Mouse (Mus musculus) embryonic facial prominence, embryonic 12.5 days (tissue): ENCODE measurements around the gene Tsga10. TPM values are rescaled to one million over a fixed set of nuclear protein-coding genes. Genes with fewer than 3 reads are reported as not detected.
A peak's percentile ranks its signal among the peaks of the same experiment; 100 is the strongest.

Experiments
- ATAC-seq: fragments of 200-750 bp; cut with Nextera tagmentation; 2 replicates; pipeline ENCODE4 v1.8.0; 2017; ENCODE audit not compliant: insufficient number of reproducible peaks, insufficient read depth, low FRiP score, low TSS enrichment
- H3K27ac ChIP-seq: fragments of 300-500 bp; sonication (generic); 2 replicates; pipeline ENCODE4 v1.5.1; 2016; ENCODE audit warnings: mild to moderate bottlenecking
- H3K27me3 ChIP-seq: fragments of 300-500 bp; sonication (generic); 2 replicates; pipeline ENCODE4 v1.6.1; 2016; ENCODE audit warnings: mild to moderate bottlenecking, moderate library complexity
- H3K36me3 ChIP-seq: fragments of 300-500 bp; sonication (generic); 2 replicates; pipeline ENCODE4 v1.6.1; 2016; ENCODE audit warnings: mild to moderate bottlenecking
- H3K4me1 ChIP-seq: fragments of 300-500 bp; sonication (generic); 2 replicates; pipeline ENCODE4 v1.6.1; 2016
- H3K4me2 ChIP-seq: fragments of 300-500 bp; sonication (generic); replicated peaks from 2 replicates; pipeline ENCODE4 v1.6.1; 2016; ENCODE audit warnings: mild to moderate bottlenecking, moderate library complexity
- H3K4me3 ChIP-seq: fragments of 300-500 bp; sonication (generic); 2 replicates; pipeline ENCODE4 v1.5.1; 2016; ENCODE audit warnings: mild to moderate bottlenecking
- H3K9ac ChIP-seq: fragments of 300-500 bp; sonication (generic); 2 replicates; pipeline ENCODE4 v1.6.1; 2016; ENCODE audit warnings: mild to moderate bottlenecking, moderate library complexity
- H3K9me3 ChIP-seq: fragments of 300-500 bp; sonication (generic); 2 replicates; pipeline ENCODE4 v1.6.1; 2016; ENCODE audit warnings: mild to moderate bottlenecking, moderate library complexity
- WGBS: fragments of 180-500 bp; shearing (Covaris S2); methylation state at CpG from one replicate; pipeline ENCODE4 v1.1.7; 2016; 5-methylcytosine and 5-hydroxymethylcytosine counted together
- polyA plus RNA-seq: library from polyadenylated mRNA; unstranded; fragments of >200 nt; fragmentation: Nextera tagmentation; extraction: Ambion mirVana; gene quantifications from 2 replicates; pipeline ENCODE4 v1.2.1, GENCODE M21; 2016

Tsga10 gene
- polyA plus RNA-seq: 7.4 and 7.6 TPM in 2 replicates

DNA sequence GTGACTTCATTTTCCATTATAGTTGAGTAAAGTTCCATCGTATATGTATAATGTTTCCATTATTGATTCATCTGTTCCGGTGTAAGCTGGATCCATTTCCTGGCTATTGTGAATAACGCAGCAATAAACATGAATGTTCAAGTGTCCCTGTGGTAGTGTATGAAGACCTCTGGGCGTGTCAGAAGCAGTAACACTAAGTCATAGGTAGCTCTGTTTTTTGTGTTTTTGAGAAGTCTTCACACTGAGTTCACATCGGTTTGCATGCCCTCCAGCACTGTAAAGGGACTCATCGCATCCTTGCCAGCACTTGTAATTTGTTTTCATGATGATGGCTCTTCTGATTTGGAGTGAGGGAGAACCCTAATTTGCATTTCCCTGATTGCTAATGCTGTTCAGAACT is at the start of gene Tsga10:
Tsga10 (minus strand) TSS at position 144 of the 400 bp plus-strand sequence.
- peak within 1 kb of the TSS; percentile 64 for H3K4me3 ChIP-seq
- no peak for ATAC-seq
- H3K9ac ChIP-seq: peak within 1 kb of the TSS; percentile 69
- peak within 1 kb of the TSS; percentile 80 for H3K27ac ChIP-seq
- H3K4me2 ChIP-seq: peak within 1 kb of the TSS; percentile 69
- no peaks in the 10 kb centered on the region for H3K27me3 ChIP-seq
- no peaks in the 10 kb centered on the region for H3K9me3 ChIP-seq
- peaks cover 5% of the 10 kb centered on the region; the same call in 1 of the 2 replicates for H3K4me1 ChIP-seq
- no peaks in the 10 kb centered on the region for H3K36me3 ChIP-seq
- 82% methylated on average over 6 of the region's 6 CpGs for WGBS

DNA sequence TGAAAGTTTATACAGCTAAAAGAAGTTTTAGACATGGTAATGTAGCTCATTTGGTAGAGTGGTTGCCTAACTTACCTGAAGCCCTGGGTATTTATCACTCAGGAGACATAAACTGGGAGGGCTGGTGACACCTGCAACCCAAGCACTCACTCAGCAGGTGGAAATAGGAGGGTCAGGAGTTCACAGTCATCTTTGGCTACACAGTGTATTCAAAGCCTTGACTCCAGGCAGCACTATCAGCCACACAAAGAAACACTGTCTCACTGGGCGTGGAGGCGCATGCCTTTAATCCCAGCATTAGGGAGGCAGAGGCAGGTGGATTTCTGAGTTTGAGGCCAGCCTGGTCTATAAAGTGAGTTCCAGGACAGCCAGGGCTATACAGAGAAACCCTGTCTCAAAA is 46.5 kb upstream of the Tsga10 start:
- Histone ChIP-seq H3K4me1 (no peaks in the 10 kb centered on the region), H3K9ac (no peak overlapping the region), H3K27me3 (no peaks in the 10 kb centered on the region), H3K36me3 (no peaks in the 10 kb centered on the region), H3K9me3 (no peaks in the 10 kb centered on the region), H3K27ac (no peak overlapping the region), H3K4me3 (no peak overlapping the region), H3K4me2 (no peak overlapping the region)
- ATAC-seq: no peak
- WGBS: 72% methylated on average over 2 of the region's 2 CpGs

DNA sequence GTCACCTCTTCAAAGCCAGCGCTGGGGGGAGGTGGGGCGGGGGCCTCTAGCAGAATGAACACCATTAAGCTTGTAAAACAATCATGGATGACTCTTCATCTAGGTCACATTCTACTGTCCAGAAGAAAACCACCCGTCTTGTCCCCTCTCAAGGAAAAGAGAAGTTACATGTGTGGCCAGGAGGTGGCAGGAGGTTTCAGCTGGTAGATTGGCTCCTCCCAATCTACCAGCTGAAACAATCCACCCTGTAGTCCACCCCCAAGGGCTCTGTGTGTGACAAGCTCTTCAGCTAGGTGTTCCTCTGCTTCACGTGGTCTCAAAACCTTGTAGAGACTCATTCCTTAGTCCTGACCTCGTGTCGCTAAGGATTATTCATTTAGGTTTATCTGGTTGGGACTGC is 36.9 kb upstream of the Tsga10 start:
- WGBS: 32% methylated on average over 6 of the region's 6 CpGs
- Histone ChIP-seq H3K4me1 (no peaks in the 10 kb centered on the region), H3K36me3 (peaks cover 18% of the 10 kb centered on the region), H3K9ac (no peak overlapping the region), H3K9me3 (no peaks in the 10 kb centered on the region), H3K4me2 (no peak overlapping the region), H3K27me3 (no peaks in the 10 kb centered on the region), H3K27ac (no peak overlapping the region), H3K4me3 (no peak overlapping the region)
- ATAC-seq: no peak

DNA sequence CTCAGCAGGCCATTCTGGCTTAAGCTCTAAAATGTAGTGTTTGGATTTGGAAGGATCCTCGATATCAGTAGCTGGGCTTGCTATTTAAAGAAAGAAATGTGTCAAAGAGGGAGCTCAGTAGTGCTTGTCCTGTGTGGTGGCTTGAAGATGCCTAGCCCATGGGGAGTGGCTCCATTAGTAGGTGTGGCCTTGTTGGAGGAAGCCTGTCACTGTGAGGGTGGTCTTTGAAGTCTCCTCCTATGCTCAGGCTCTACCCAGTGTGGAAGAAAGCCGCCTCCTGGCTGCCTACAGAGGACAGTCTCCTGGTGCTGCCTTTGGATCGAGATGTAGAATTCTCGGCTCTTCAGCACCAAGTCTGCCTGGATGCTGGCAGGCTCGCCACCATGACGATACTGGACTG is 34.1 kb upstream of the Tsga10 start:
- no peaks in the 10 kb centered on the region for H3K27me3 ChIP-seq
- no peak overlapping the region for H3K4me3 ChIP-seq
- no peak for ATAC-seq
- no peaks in the 10 kb centered on the region for H3K9me3 ChIP-seq
- H3K36me3 ChIP-seq: peaks cover 41% of the 10 kb centered on the region
- H3K9ac ChIP-seq: no peak overlapping the region
- H3K27ac ChIP-seq: no peak overlapping the region
- WGBS: 57% methylated on average over 6 of the region's 6 CpGs
- H3K4me1 ChIP-seq: no peaks in the 10 kb centered on the region
- H3K4me2 ChIP-seq: no peak overlapping the region

DNA sequence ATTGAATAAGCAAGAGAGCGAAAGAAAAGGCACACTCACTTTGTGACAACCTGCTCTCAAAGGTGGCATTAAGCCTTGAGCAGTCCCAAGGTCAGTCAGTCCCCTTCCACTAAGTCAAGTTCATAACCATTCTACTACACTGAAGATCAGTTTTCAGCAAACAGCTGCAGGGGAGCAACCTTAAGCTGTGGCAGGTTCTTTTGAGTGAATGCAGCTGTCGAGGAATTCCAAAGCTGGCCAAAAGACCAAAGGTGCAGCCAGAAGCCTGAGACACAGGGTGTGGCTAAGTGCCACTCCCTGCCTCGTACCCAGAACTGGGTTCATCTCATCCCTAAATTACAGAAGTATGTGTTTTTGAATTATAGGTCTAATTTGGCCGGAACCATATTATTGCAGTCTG is 33.6 kb upstream of the Tsga10 start:
- 77% methylated on average over 4 of the region's 4 CpGs for WGBS
- Histone ChIP-seq H3K4me1 (no peaks in the 10 kb centered on the region), H3K4me2 (no peak overlapping the region), H3K9me3 (no peaks in the 10 kb centered on the region), H3K36me3 (peaks cover 44% of the 10 kb centered on the region), H3K9ac (no peak overlapping the region), H3K27ac (no peak overlapping the region), H3K4me3 (no peak overlapping the region), H3K27me3 (no peaks in the 10 kb centered on the region)
- no peak for ATAC-seq

DNA sequence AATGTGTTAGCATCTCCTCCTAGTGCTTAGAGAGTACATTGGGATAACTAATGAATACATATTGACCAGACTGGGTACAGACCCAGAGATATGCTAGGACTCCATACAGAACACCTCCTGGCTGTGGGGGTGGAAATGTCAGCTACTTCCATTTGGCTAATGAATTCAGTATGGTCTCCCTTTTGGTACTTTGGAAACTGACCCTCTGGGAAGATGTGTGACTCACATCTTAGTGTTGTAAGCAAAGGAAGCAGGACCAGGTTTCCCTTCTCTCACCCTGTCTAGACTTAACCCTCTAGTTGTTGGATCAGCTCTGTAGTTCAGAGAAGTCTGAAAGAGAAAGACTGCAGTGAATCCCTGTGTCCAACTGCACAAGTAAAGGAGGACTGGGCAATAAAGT is 28.4 kb upstream of the Tsga10 start:
- Histone ChIP-seq H3K9ac (no peak overlapping the region), H3K4me3 (no peak overlapping the region), H3K27ac (no peak overlapping the region), H3K9me3 (no peaks in the 10 kb centered on the region), H3K27me3 (no peaks in the 10 kb centered on the region), H3K4me1 (peaks cover 9% of the 10 kb centered on the region), H3K4me2 (no peak overlapping the region), H3K36me3 (peaks cover 51% of the 10 kb centered on the region)
- ATAC-seq: no peak

DNA sequence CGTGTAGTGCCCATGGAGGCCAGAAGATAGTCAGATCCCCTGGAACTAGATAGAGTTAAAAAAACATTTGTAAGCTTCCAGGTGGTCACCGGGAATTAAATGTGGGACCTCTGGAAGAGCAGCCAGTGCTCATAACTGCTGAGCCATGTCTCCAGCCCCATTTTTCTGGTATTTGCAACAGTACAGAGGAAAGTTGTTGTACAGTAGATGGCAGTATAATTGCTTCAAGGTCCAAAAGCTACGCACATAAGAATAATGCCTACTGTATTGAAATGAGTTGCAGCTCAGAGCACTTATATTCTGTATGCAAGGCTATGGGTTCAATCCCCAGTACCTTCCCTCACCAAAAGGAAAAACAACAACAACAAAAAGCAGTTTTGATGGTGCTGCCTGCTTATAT is 25.2 kb upstream of the Tsga10 start:
- H3K4me2 ChIP-seq: peak overlapping the region; percentile 72
- peaks cover 26% of the 10 kb centered on the region for H3K36me3 ChIP-seq
- H3K9ac ChIP-seq: peak overlapping the region; percentile 24; the same call in 1 of the 2 replicates
- peaks cover 17% of the 10 kb centered on the region for H3K4me1 ChIP-seq
- no peaks in the 10 kb centered on the region for H3K9me3 ChIP-seq
- peak overlapping the region; percentile 73 for H3K4me3 ChIP-seq
- ATAC-seq: no peak
- no peak overlapping the region for H3K27ac ChIP-seq
- WGBS: 64% methylated on average over 3 of the region's 3 CpGs
- H3K27me3 ChIP-seq: no peaks in the 10 kb centered on the region

DNA sequence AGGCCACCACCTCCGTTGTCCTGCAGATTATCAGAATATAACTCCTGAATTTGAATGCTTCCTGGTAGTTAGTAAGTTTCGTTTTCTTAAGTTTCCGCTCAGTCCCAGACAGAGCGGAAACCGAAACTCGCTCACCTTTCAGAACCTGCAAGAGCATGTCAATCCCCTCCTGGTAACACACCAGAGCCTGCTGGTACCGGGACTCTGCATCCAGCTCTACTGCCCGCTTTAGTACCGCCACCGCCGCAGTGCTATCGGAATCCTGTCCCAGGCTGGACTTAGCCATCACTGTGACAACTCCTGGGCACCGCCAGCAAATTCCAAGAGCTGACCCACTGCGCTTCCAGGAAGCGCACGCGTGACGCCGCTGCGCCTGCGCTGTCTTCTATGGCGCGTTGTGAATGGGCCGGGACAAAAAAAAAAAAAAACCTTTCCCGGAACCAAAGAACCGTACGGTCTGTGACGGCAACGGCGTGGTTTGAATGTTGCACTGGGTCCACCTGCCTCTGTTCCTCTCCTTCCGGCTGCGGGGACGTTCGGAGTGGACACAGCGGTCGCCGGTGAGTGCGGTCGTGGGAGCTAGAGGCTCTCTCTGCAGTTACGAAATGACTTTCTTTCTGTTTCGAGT is 23.9 kb upstream of the Tsga10 start, which contains the start of the genes Mitd1 and Mrpl30:
Mitd1 (minus strand) TSS at position 387 of the 628 bp plus-strand sequence.
Mrpl30 (plus strand) TSS at position 453 of the 628 bp plus-strand sequence.
- H3K4me2 ChIP-seq: peak within 1 kb of the TSS; percentile 72
- H3K4me1 ChIP-seq: peaks cover 17% of the 10 kb centered on the region
- under 1% methylated on average over 41 of the region's 41 CpGs for WGBS
- H3K36me3 ChIP-seq: peaks cover 15% of the 10 kb centered on the region
- H3K27me3 ChIP-seq: no peaks in the 10 kb centered on the region
- H3K27ac ChIP-seq: 0 out of 2 replicates have a peak within 1 kb of the TSS, but pooled peaks have one; percentile 69
- ATAC-seq: peak; percentile 86
- peak within 1 kb of the TSS; percentile 73 for H3K4me3 ChIP-seq
- H3K9ac ChIP-seq: peak within 1 kb of the TSS; percentile 72
- H3K9me3 ChIP-seq: no peaks in the 10 kb centered on the region

DNA sequence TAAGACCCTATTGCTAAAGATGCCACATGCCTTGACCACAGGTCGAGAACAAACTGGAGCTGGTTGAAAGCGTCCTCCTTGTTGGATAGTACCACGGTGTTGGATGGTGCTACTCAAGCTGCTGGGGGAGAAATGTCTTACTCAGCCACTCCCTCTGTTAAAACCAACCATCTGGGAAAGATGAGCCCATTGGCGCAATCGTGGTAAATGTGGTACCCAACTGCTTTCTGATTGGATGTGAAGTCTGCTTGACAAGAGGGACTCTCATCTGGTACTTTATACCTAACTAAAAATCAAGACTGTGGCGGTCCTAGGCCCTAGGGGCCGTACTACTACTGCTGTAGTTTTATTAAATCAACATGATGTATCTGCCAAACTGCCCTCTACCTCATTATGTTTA is 23.0 kb upstream of the Tsga10 start:
- no peaks in the 10 kb centered on the region for H3K9me3 ChIP-seq
- 80% methylated on average over 7 of the region's 7 CpGs for WGBS
- H3K36me3 ChIP-seq: peaks cover 9% of the 10 kb centered on the region
- H3K27me3 ChIP-seq: no peaks in the 10 kb centered on the region
- peak overlapping the region; percentile 73 for H3K4me3 ChIP-seq
- peak overlapping the region; percentile 72 for H3K4me2 ChIP-seq
- H3K9ac ChIP-seq: peak overlapping the region; percentile 72
- ATAC-seq: no peak
- H3K27ac ChIP-seq: no peak overlapping the region
- peaks cover 17% of the 10 kb centered on the region for H3K4me1 ChIP-seq

DNA sequence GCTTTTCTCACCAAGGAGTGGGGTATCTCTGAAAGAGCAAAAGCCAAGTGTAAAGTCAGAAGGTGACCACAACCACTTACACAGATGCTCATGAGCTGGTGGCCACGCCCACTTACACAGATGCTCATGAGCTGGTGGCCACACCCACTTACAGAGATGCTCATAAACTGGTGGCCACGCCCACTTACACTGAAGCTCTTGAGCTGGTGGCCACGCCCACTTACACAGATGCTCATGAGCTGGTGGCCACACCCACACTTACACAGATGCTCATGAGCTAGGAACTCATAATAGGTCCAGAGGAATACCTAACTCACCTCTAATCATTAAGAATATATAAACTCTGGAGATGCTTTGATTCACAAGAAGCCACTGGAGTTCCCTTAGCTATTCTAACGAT is 18.2 kb upstream of the Tsga10 start:
- Histone ChIP-seq H3K4me2 (no peak overlapping the region), H3K4me1 (peaks cover 6% of the 10 kb centered on the region), H3K36me3 (peaks cover 26% of the 10 kb centered on the region), H3K4me3 (no peak overlapping the region), H3K9me3 (no peaks in the 10 kb centered on the region), H3K9ac (no peak overlapping the region), H3K27me3 (no peaks in the 10 kb centered on the region), H3K27ac (no peak overlapping the region)
- no peak for ATAC-seq
- 77% methylated on average over 4 of the region's 4 CpGs for WGBS

DNA sequence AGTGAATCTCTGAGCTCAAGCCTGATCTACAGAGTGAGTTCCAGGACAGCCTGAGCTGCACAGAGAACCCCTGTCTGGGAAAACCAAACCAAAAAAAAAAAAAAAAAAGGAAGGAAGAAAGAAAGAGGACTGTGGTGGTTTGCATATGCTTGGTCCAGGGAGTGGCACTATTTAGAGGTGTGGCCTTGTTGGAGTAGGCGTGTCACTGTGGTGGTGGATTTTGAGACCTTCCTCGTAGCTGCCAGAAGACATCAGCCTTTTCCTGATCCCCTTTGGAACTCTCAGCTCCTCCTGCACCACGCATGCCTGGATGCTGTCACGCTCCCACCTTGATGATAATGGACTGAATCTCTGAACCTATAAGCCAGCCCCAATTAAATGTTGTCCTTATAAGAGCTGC is 17.2 kb upstream of the Tsga10 start:
- H3K9me3 ChIP-seq: no peaks in the 10 kb centered on the region
- no peak overlapping the region for H3K4me3 ChIP-seq
- 80% methylated on average over 4 of the region's 4 CpGs for whole genome bisulfite sequencing
- no peak overlapping the region for H3K9ac ChIP-seq
- H3K4me1 ChIP-seq: no peaks in the 10 kb centered on the region
- ATAC-seq: no peak
- no peaks in the 10 kb centered on the region for H3K27me3 ChIP-seq
- peaks cover 34% of the 10 kb centered on the region for H3K36me3 ChIP-seq
- H3K27ac ChIP-seq: no peak overlapping the region
- no peak overlapping the region for H3K4me2 ChIP-seq

DNA sequence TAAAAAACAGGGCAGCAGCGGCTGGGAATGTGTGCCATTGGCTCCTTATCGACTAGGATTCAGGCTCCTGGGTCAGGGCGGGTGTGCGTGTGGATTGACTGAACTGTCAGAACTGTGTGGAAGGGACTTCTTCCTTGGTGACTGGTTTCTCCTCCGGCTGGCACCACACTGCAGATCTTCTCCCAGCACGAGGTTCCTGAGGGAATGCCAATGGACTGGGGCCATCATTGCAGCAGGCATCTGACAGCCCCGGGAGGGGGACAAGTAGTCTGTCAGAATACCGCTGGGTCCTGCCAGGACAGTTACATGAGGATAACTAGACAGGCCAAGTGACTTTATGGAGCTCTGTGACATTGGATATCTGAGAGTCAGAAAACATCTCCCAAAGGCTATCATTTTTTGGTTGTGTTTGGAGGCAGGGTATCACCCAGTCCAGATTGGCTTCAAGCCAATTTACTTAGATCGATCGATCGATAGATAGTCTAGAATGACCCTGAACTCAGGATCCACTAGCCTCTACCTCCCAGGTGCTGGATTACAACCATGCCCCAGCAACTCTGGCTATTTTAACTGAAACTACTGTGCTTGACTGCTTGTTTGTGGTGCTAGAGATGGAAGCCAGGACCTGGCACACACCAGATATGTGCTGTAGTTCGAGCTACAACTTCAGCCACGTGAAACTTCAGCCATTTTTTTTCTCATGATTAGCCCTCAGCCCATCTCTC is 11.7 kb upstream of the Tsga10 start:
- WGBS: 90% methylated on average over 13 of the region's 13 CpGs
- Histone ChIP-seq H3K27ac (no peak overlapping the region), H3K36me3 (peaks cover 59% of the 10 kb centered on the region), H3K9me3 (peaks cover 10% of the 10 kb centered on the region), H3K4me2 (no peak overlapping the region), H3K4me1 (no peaks in the 10 kb centered on the region), H3K9ac (no peak overlapping the region), H3K27me3 (no peaks in the 10 kb centered on the region), H3K4me3 (no peak overlapping the region)
- no peak for ATAC-seq
